Mouse (Mus musculus): ENCODE results near the gene Mrpl43.

Mrpl43 gene

GRCm38 (mm10) chr19:45029571-45029970 lies 23.3 kb upstream of the Mrpl43 start:
- no peak for DNase-seq (ENCODE audit: low read depth, low spot score)

GRCm38 (mm10) chr19:45028746-45029145 lies 22.5 kb upstream of the Mrpl43 start:
- DNase-seq (ENCODE audit: low read depth, low spot score) = no peak

- DNase-seq (ENCODE audit: low read depth, low spot score) = no peak
These were observed 21.6 kb upstream of the Mrpl43 start for GRCm38 (mm10) chr19:45027848-45028247.

- no peak for DNase-seq (ENCODE audit: low read depth, low spot score)
These were observed 20.9 kb upstream of the Mrpl43 start for GRCm38 (mm10) chr19:45026958-45027670.

- no peak for DNase-seq (ENCODE audit: low read depth, low spot score)
These were observed 19.8 kb upstream of the Mrpl43 start for GRCm38 (mm10) chr19:45025937-45026568.

GRCm38 (mm10) chr19:45024775-45025174 lies 18.5 kb upstream of the Mrpl43 start:
- DNase-seq (ENCODE audit: low read depth, low spot score) = no peak

GRCm38 (mm10) chr19:45023993-45024392 lies 17.8 kb upstream of the Mrpl43 start:
- DNase-seq (ENCODE audit: low read depth, low spot score) = no peak

GRCm38 (mm10) chr19:45021362-45021761 lies 15.1 kb upstream of the Mrpl43 start:
- no peak for DNase-seq (ENCODE audit: low read depth, low spot score)

- DNase-seq (ENCODE audit: low read depth, low spot score) = no peak
These were observed 14.1 kb upstream of the Mrpl43 start for GRCm38 (mm10) chr19:45020348-45020747.

- DNase-seq (ENCODE audit: low read depth, low spot score) = no peak
These were observed 12.1 kb upstream of the Mrpl43 start for GRCm38 (mm10) chr19:45018351-45018831.

- peak; percentile 79 for DNase-seq (ENCODE audit: low read depth, low spot score)
These were observed 11.7 kb upstream of the Mrpl43 start for GRCm38 (mm10) chr19:45017909-45018308.

- DNase-seq (ENCODE audit: low read depth, low spot score) = peak; percentile 62
These were observed 11.1 kb upstream of the Mrpl43 start for GRCm38 (mm10) chr19:45017216-45017771.

GRCm38 (mm10) chr19:45016341-45017215 lies 10.3 kb upstream of the Mrpl43 start:
- DNase-seq (ENCODE audit: low read depth, low spot score) = peak; percentile 77

GRCm38 (mm10) chr19:45015518-45016281 lies 9.5 kb upstream of the Mrpl43 start:
- no peak for DNase-seq (ENCODE audit: low read depth, low spot score)

- DNase-seq (ENCODE audit: low read depth, low spot score) = no peak
These were observed 8.8 kb upstream of the Mrpl43 start for GRCm38 (mm10) chr19:45014981-45015402.

- no peak for DNase-seq (ENCODE audit: low read depth, low spot score)
These were observed 8.2 kb upstream of the Mrpl43 start, which contains the start of gene Lzts2 for GRCm38 (mm10) chr19:45014335-45014971. Gene Lzts2 (plus strand): TSS chr19:45014414.

GRCm38 (mm10) chr19:45013581-45014225 lies 7.5 kb upstream of the Mrpl43 start:
- no peak for DNase-seq (ENCODE audit: low read depth, low spot score)

GRCm38 (mm10) chr19:45012636-45013035 lies 6.4 kb upstream of the Mrpl43 start:
- no peak for DNase-seq (ENCODE audit: low read depth, low spot score)

- DNase-seq (ENCODE audit: low read depth, low spot score) = no peak
These were observed 6.0 kb upstream of the Mrpl43 start for GRCm38 (mm10) chr19:45012219-45012618.

GRCm38 (mm10) chr19:45010646-45011045 lies 4.4 kb upstream of the Mrpl43 start:
- DNase-seq (ENCODE audit: low read depth, low spot score) = no peak

All from retina, postnatal 7 days (tissue).